Mouse (Mus musculus) ES-Bruce4 (cell line): ENCODE measurements at regions not wholly inside any gene's neighbourhood (a gene's known extent, or its start where the extent isn't known, plus 50 kb on each side); places are given as distances from the start of the nearest gene placed in this dataset.

Source experiments
- H3K27ac ChIP-seq: 2 replicates; pipeline ENCODE4 v1.5.1; 2012; ENCODE audit warnings: low read length, inconsistent platforms; ENCODE audit not compliant: insufficient read depth
- H3K27me3 ChIP-seq: 2 replicates; pipeline ENCODE4 v1.6.1; 2012; ENCODE audit warnings: mild to moderate bottlenecking, low read length, inconsistent platforms; ENCODE audit not compliant: control insufficient read depth, poor library complexity, insufficient read depth, severe bottlenecking
- H3K36me3 ChIP-seq: 2 replicates; pipeline ENCODE4 v1.6.1; 2012; ENCODE audit warnings: inconsistent platforms, mild to moderate bottlenecking, low read length, moderate library complexity; ENCODE audit not compliant: control insufficient read depth, poor library complexity, insufficient read depth, severe bottlenecking
- H3K4me1 ChIP-seq: one replicate; pipeline ENCODE4 v1.8.1; 2011; ENCODE audit warnings: low read length; ENCODE audit not compliant: control insufficient read depth, insufficient read depth
- H3K4me3 ChIP-seq: 2 replicates; pipeline ENCODE4 v1.5.1; 2011; ENCODE audit warnings: low read depth, mild to moderate bottlenecking, low read length
- H3K9ac ChIP-seq: 2 replicates; pipeline ENCODE4 v1.6.1; 2012; ENCODE audit warnings: low read depth, mild to moderate bottlenecking, inconsistent platforms; ENCODE audit not compliant: poor library complexity, severe bottlenecking
- H3K9me3 ChIP-seq: replicated peaks from 2 replicates; pipeline ENCODE4 v1.6.1; 2012; ENCODE audit warnings: mild to moderate bottlenecking, low read length, inconsistent platforms; ENCODE audit not compliant: control insufficient read depth, poor library complexity, insufficient read depth, severe bottlenecking
- CTCF ChIP-seq: IDR thresholded peaks from one replicate; pipeline ENCODE4 v1.8.1; 2011; ENCODE audit warnings: low read depth, low read length
- EP300 ChIP-seq: IDR thresholded peaks from 2 replicates; pipeline ENCODE4 v1.6.1; 2011; ENCODE audit warnings: low read depth, low read length; ENCODE audit not compliant: insufficient read depth
- POLR2A ChIP-seq: IDR thresholded peaks from one replicate; pipeline ENCODE4 v1.8.1; 2011; ENCODE audit warnings: low read length; ENCODE audit not compliant: insufficient read depth

- Histone ChIP-seq H3K9ac (no peak overlapping the region), H3K36me3 (no peaks in the 10 kb centered on the region), H3K27me3 (no peaks in the 10 kb centered on the region), H3K9me3 (no peaks in the 10 kb centered on the region), H3K27ac (no peak overlapping the region), H3K4me3 (no peak overlapping the region), H3K4me1 (no peaks in the 10 kb centered on the region)
- no peak for TF ChIP-seq POLR2A
- no peak for TF ChIP-seq EP300
- no peak for TF ChIP-seq CTCF
Observed at GRCm38 (mm10) chr12:35408044-35408443, 126.8 kb downstream of the Ahr start.

- no peaks in the 10 kb centered on the region for H3K4me1 ChIP-seq
- no peak for TF ChIP-seq POLR2A
- no peak for TF ChIP-seq EP300
- TF ChIP-seq CTCF, result no peak
- H3K9me3 ChIP-seq, result no peaks in the 10 kb centered on the region
- H3K9ac ChIP-seq, result no peak overlapping the region
- no peaks in the 10 kb centered on the region for H3K27me3 ChIP-seq
- no peak overlapping the region for H3K27ac ChIP-seq
- H3K36me3 ChIP-seq, result no peaks in the 10 kb centered on the region
- no peak overlapping the region for H3K4me3 ChIP-seq
Observed at GRCm38 (mm10) chr12:35401853-35402252, 133.0 kb downstream of the Ahr start.

GRCm38 (mm10) chr12:35401219-35401618 is 133.6 kb downstream of the Ahr start:
- Histone ChIP-seq H3K9me3 (no peaks in the 10 kb centered on the region), H3K9ac (no peak overlapping the region), H3K36me3 (no peaks in the 10 kb centered on the region), H3K27me3 (no peaks in the 10 kb centered on the region), H3K4me1 (no peaks in the 10 kb centered on the region), H3K27ac (no peak overlapping the region), H3K4me3 (no peak overlapping the region)
- TF ChIP-seq CTCF, result no peak
- TF ChIP-seq EP300, result no peak
- no peak for TF ChIP-seq POLR2A

GRCm38 (mm10) chr12:35395211-35395610 is 139.6 kb downstream of the Ahr start:
- Histone ChIP-seq H3K4me1 (no peaks in the 10 kb centered on the region), H3K4me3 (no peak overlapping the region), H3K9me3 (no peaks in the 10 kb centered on the region), H3K27ac (no peak overlapping the region), H3K36me3 (no peaks in the 10 kb centered on the region), H3K27me3 (no peaks in the 10 kb centered on the region), H3K9ac (no peak overlapping the region)
- no peak for TF ChIP-seq EP300
- no peak for TF ChIP-seq POLR2A
- no peak for TF ChIP-seq CTCF

GRCm38 (mm10) chr12:35392111-35392510 is 142.7 kb downstream of the Ahr start:
- Histone ChIP-seq H3K36me3 (no peaks in the 10 kb centered on the region), H3K27me3 (no peaks in the 10 kb centered on the region)
- TF ChIP-seq POLR2A (no peak), CTCF (no peak), EP300 (no peak)

GRCm38 (mm10) chr12:35390266-35390665 is 144.6 kb downstream of the Ahr start:
- Histone ChIP-seq H3K27ac (no peak overlapping the region), H3K36me3 (no peaks in the 10 kb centered on the region), H3K9me3 (no peaks in the 10 kb centered on the region), H3K4me1 (no peaks in the 10 kb centered on the region), H3K4me3 (no peak overlapping the region), H3K27me3 (no peaks in the 10 kb centered on the region), H3K9ac (no peak overlapping the region)
- TF ChIP-seq CTCF (no peak), EP300 (no peak), POLR2A (no peak)

More at GRCm38 (mm10) chr12:35392111-35392510, 142.7 kb downstream of the Ahr start:
- no peaks in the 10 kb centered on the region for H3K9me3 ChIP-seq
- H3K27ac ChIP-seq, result no peak overlapping the region
- H3K9ac ChIP-seq, result no peak overlapping the region
- no peak overlapping the region for H3K4me3 ChIP-seq
- H3K4me1 ChIP-seq, result no peaks in the 10 kb centered on the region
